Mouse (Mus musculus): ENCODE data around the gene Gm45234. TPM values are rescaled to one million over a fixed set of nuclear protein-coding genes. Genes with fewer than 3 reads are reported as not detected.
A peak's percentile ranks its signal among the peaks of the same experiment; 100 is the strongest.

Gene Gm45234
- polyA plus RNA-seq, 1 experiment from 2014 or later = not detected

- H3K9ac ChIP-seq (ENCODE audit: low read depth, low read length) = no peak overlapping the region
- DNase-seq (ENCODE audit: low spot score) (no peak), ATAC-seq (ENCODE audit: low read depth) (no peak)
- no peaks in the 10 kb centered on the region for H3K9me3 ChIP-seq (ENCODE audit: control insufficient read depth, low read length)
- H3K4me2 ChIP-seq (ENCODE audit: low read depth, low read length) = no peak overlapping the region
- no peaks in the 10 kb centered on the region for H3K36me3 ChIP-seq (ENCODE audit: control insufficient read depth, insufficient read depth, low read length)
- no peaks in the 10 kb centered on the region for H3K4me1 ChIP-seq (ENCODE audit: control insufficient read depth, insufficient read depth, low read length)
- H3K27me3 ChIP-seq (replicated peaks; ENCODE audit: control insufficient read depth, insufficient read depth, low read length) = no peaks in the 10 kb centered on the region
- H3K27ac ChIP-seq (replicated peaks; ENCODE audit: low read depth, low read length) = no peak overlapping the region
- WGBS = 91% methylated on average over 4 of the region's 4 CpGs
- H3K4me3 ChIP-seq (ENCODE audit: low read depth, low read length) = no peak overlapping the region
Observed at GRCm38 (mm10) chr6:124789519-124789918, 33.7 kb upstream of the Gm45234 start.

GRCm38 (mm10) chr6:124787722-124788121 lies 31.9 kb upstream of the Gm45234 start:
- H3K4me1 ChIP-seq (ENCODE audit: control insufficient read depth, insufficient read depth, low read length) = no peaks in the 10 kb centered on the region
- H3K36me3 ChIP-seq (ENCODE audit: control insufficient read depth, insufficient read depth, low read length) = no peaks in the 10 kb centered on the region
- H3K9me3 ChIP-seq (ENCODE audit: control insufficient read depth, low read length) = no peaks in the 10 kb centered on the region
- no peak overlapping the region for H3K4me2 ChIP-seq (ENCODE audit: low read depth, low read length)
- H3K4me3 ChIP-seq (ENCODE audit: low read depth, low read length) = no peak overlapping the region
- H3K27ac ChIP-seq (replicated peaks; ENCODE audit: low read depth, low read length) = no peak overlapping the region
- DNase-seq (ENCODE audit: low spot score) (no peak), ATAC-seq (ENCODE audit: low read depth) (no peak)
- H3K27me3 ChIP-seq (replicated peaks; ENCODE audit: control insufficient read depth, insufficient read depth, low read length) = no peaks in the 10 kb centered on the region
- no peak overlapping the region for H3K9ac ChIP-seq (ENCODE audit: low read depth, low read length)
- 74% methylated on average over 10 of the region's 10 CpGs for WGBS

- H3K4me1 ChIP-seq (ENCODE audit: control insufficient read depth, insufficient read depth, low read length) = peaks cover 5% of the 10 kb centered on the region; the same call in 1 of the 2 replicates
- 54% methylated on average over 8 of the region's 8 CpGs for WGBS
- H3K9ac ChIP-seq (ENCODE audit: low read depth, low read length) = no peak overlapping the region
- no peak for DNase-seq (ENCODE audit: low spot score)
- H3K4me2 ChIP-seq (ENCODE audit: low read depth, low read length) = no peak overlapping the region
- H3K36me3 ChIP-seq (ENCODE audit: control insufficient read depth, insufficient read depth, low read length) = no peaks in the 10 kb centered on the region
- H3K9me3 ChIP-seq (ENCODE audit: control insufficient read depth, low read length) = no peaks in the 10 kb centered on the region
- no peak for ATAC-seq (ENCODE audit: low read depth)
- H3K27ac ChIP-seq (replicated peaks; ENCODE audit: low read depth, low read length) = no peak overlapping the region
- no peak overlapping the region for H3K4me3 ChIP-seq (ENCODE audit: low read depth, low read length)
- H3K27me3 ChIP-seq (replicated peaks; ENCODE audit: control insufficient read depth, insufficient read depth, low read length) = no peaks in the 10 kb centered on the region
Observed at GRCm38 (mm10) chr6:124786756-124787420, 31.1 kb upstream of the Gm45234 start.

GRCm38 (mm10) chr6:124782436-124782835 lies 26.6 kb upstream of the Gm45234 start:
- 15% methylated on average over 6 of the region's 6 CpGs for WGBS
- Histone ChIP-seq H3K36me3 (ENCODE audit: control insufficient read depth, insufficient read depth, low read length) (no peaks in the 10 kb centered on the region), H3K4me2 (ENCODE audit: low read depth, low read length) (peak overlapping the region; percentile 37), H3K4me3 (ENCODE audit: low read depth, low read length) (peak overlapping the region; percentile 21; the same call in 1 of the 2 replicates), H3K9me3 (ENCODE audit: control insufficient read depth, low read length) (no peaks in the 10 kb centered on the region), H3K9ac (ENCODE audit: low read depth, low read length) (no peak overlapping the region), H3K4me1 (ENCODE audit: control insufficient read depth, insufficient read depth, low read length) (peaks cover 17% of the 10 kb centered on the region), H3K27me3 (replicated peaks; ENCODE audit: control insufficient read depth, insufficient read depth, low read length) (no peaks in the 10 kb centered on the region), H3K27ac (replicated peaks; ENCODE audit: low read depth, low read length) (peak overlapping the region; percentile 65)
- ATAC-seq (ENCODE audit: low read depth) (no peak; the same call in 1 of the 2 replicates), DNase-seq (ENCODE audit: low spot score) (peak; percentile 81)

GRCm38 (mm10) chr6:124780917-124781316 lies 25.1 kb upstream of the Gm45234 start:
- no peak overlapping the region for H3K9ac ChIP-seq (ENCODE audit: low read depth, low read length)
- 87% methylated on average over 7 of the region's 7 CpGs for WGBS
- H3K4me2 ChIP-seq (ENCODE audit: low read depth, low read length) = no peak overlapping the region
- H3K4me1 ChIP-seq (ENCODE audit: control insufficient read depth, insufficient read depth, low read length) = peaks cover 17% of the 10 kb centered on the region
- no peaks in the 10 kb centered on the region for H3K27me3 ChIP-seq (replicated peaks; ENCODE audit: control insufficient read depth, insufficient read depth, low read length)
- H3K9me3 ChIP-seq (ENCODE audit: control insufficient read depth, low read length) = no peaks in the 10 kb centered on the region
- DNase-seq (ENCODE audit: low spot score) (no peak), ATAC-seq (ENCODE audit: low read depth) (no peak)
- no peak overlapping the region for H3K27ac ChIP-seq (replicated peaks; ENCODE audit: low read depth, low read length)
- H3K4me3 ChIP-seq (ENCODE audit: low read depth, low read length) = no peak overlapping the region
- no peaks in the 10 kb centered on the region for H3K36me3 ChIP-seq (ENCODE audit: control insufficient read depth, insufficient read depth, low read length)

- ATAC-seq (ENCODE audit: low read depth) (no peak), DNase-seq (ENCODE audit: low spot score) (no peak)
- Histone ChIP-seq H3K4me3 (ENCODE audit: low read depth, low read length) (peak overlapping the region; percentile 30), H3K27me3 (replicated peaks; ENCODE audit: control insufficient read depth, insufficient read depth, low read length) (no peaks in the 10 kb centered on the region), H3K4me1 (ENCODE audit: control insufficient read depth, insufficient read depth, low read length) (peaks cover 17% of the 10 kb centered on the region), H3K9ac (ENCODE audit: low read depth, low read length) (peak overlapping the region; percentile 52), H3K36me3 (ENCODE audit: control insufficient read depth, insufficient read depth, low read length) (no peaks in the 10 kb centered on the region), H3K4me2 (ENCODE audit: low read depth, low read length) (peak overlapping the region; percentile 80), H3K9me3 (ENCODE audit: control insufficient read depth, low read length) (no peaks in the 10 kb centered on the region), H3K27ac (replicated peaks; ENCODE audit: low read depth, low read length) (no peak overlapping the region)
- 4% methylated on average over 10 of the region's 10 CpGs for WGBS
Observed at GRCm38 (mm10) chr6:124779984-124780416, 24.2 kb upstream of the Gm45234 start.

- Histone ChIP-seq H3K4me1 (ENCODE audit: control insufficient read depth, insufficient read depth, low read length) (peaks cover 17% of the 10 kb centered on the region), H3K9me3 (ENCODE audit: control insufficient read depth, low read length) (no peaks in the 10 kb centered on the region), H3K4me3 (ENCODE audit: low read depth, low read length) (peak within 1 kb of the TSS; percentile 30), H3K27me3 (replicated peaks; ENCODE audit: control insufficient read depth, insufficient read depth, low read length) (no peaks in the 10 kb centered on the region), H3K27ac (replicated peaks; ENCODE audit: low read depth, low read length) (no peak within 1 kb of the TSS), H3K9ac (ENCODE audit: low read depth, low read length) (peak within 1 kb of the TSS; percentile 52), H3K4me2 (ENCODE audit: low read depth, low read length) (peak within 1 kb of the TSS; percentile 80), H3K36me3 (ENCODE audit: control insufficient read depth, insufficient read depth, low read length) (no peaks in the 10 kb centered on the region)
- ATAC-seq (ENCODE audit: low read depth) = peak; percentile 73
- WGBS = 2% methylated on average over 23 of the region's 23 CpGs
- DNase-seq (ENCODE audit: low spot score) = peak; percentile 88
Observed at GRCm38 (mm10) chr6:124779222-124779983, 23.6 kb upstream of the Gm45234 start, which contains the start of gene Lrrc23. Gene Lrrc23, minus strand, starts transcription at chr6:124779727.

- Histone ChIP-seq H3K27me3 (replicated peaks; ENCODE audit: control insufficient read depth, insufficient read depth, low read length) (no peaks in the 10 kb centered on the region), H3K4me2 (ENCODE audit: low read depth, low read length) (no peak overlapping the region), H3K4me1 (ENCODE audit: control insufficient read depth, insufficient read depth, low read length) (peaks cover 14% of the 10 kb centered on the region), H3K4me3 (ENCODE audit: low read depth, low read length) (no peak overlapping the region), H3K9ac (ENCODE audit: low read depth, low read length) (no peak overlapping the region), H3K9me3 (ENCODE audit: control insufficient read depth, low read length) (no peaks in the 10 kb centered on the region), H3K27ac (replicated peaks; ENCODE audit: low read depth, low read length) (no peak overlapping the region), H3K36me3 (ENCODE audit: control insufficient read depth, insufficient read depth, low read length) (no peaks in the 10 kb centered on the region)
- ATAC-seq (ENCODE audit: low read depth) = no peak
- WGBS = 84% methylated on average over 15 of the region's 15 CpGs
- DNase-seq (ENCODE audit: low spot score) = no peak
Observed at GRCm38 (mm10) chr6:124770511-124770910, 14.7 kb upstream of the Gm45234 start.

Data from embryonic facial prominence, embryonic 14.5 days (tissue).